Mouse (Mus musculus): ENCODE results near the gene Sp9. TPM values are rescaled to one million over a fixed set of nuclear protein-coding genes. Genes with fewer than 3 reads are reported as not detected.
A peak's percentile ranks its signal among the peaks of the same experiment; 100 is the strongest.

Gene Sp9
- polyA plus RNA-seq, 1 experiment from 2014 or later: not detected

DNA sequence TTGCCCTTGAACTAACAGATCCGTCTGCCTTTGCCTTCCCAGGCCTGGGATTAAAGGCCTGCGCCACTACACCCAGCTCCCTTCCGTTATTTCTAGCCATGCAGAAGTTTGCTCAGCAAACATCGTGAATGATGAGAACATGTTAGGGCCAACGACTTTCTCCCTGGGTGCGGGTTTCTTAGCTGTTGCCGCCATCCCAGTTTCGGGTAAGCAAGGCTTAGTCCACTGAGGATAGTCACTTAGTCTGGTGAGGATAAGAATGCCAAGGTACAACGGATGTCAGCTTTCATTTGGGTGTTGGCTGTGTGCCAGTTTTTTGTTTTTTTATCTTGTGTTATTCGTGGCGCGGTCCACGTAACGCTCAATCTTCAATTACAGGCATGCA, 41.4 kb downstream of the Sp9 start:
- Histone ChIP-seq H3K36me3 (ENCODE audit: insufficient read depth, low read length) (peaks cover 9% of the 10 kb centered on the region; the same call in 1 of the 2 replicates), H3K27ac (ENCODE audit: low read length) (peak overlapping the region; percentile 74), H3K9ac (replicated peaks; ENCODE audit: low read depth) (peak overlapping the region; percentile 45; the same call in 1 of the 2 replicates), H3K4me1 (ENCODE audit: insufficient read depth, low read depth, low read length) (peaks cover 3% of the 10 kb centered on the region; the same call in 1 of the 2 replicates), H3K4me2 (replicated peaks; ENCODE audit: low read depth, low read length) (peak overlapping the region; percentile 59), H3K4me3 (ENCODE audit: low read depth, low read length) (peak overlapping the region; percentile 75), H3K9me3 (ENCODE audit: low read length) (no peaks in the 10 kb centered on the region), H3K27me3 (replicated peaks; ENCODE audit: insufficient read depth, low read length) (no peaks in the 10 kb centered on the region)
- WGBS: 12% methylated on average over 14 of the region's 14 CpGs
- ATAC-seq (peak; percentile 47), DNase-seq (ENCODE audit: low spot score) (peak; percentile 48)
- TF ChIP-seq CTCF (IDR thresholded peaks at IDR 0.05) (no peak), EP300 (IDR thresholded peaks at IDR 0.05) (no peak)

DNA sequence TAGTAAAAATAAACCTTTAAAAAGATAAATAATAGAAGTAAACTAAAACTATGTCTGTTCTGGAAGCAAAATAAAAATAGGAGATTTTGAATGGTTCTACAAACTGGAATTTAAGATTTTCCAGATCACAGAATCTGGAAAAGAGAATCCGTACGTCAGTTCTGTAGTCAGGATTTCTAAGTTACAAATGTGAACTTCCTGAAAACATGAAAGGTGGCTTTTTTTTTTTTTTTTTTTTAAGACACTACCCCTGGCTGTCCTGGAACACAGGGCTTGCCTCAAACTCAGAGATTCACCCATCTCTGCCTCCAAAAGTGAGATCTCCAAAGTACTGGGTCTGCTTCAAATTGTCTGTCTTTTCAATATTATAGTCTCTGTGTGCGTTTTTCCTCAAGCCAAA, 42.6 kb downstream of the Sp9 start:
- H3K27me3 ChIP-seq (replicated peaks; ENCODE audit: insufficient read depth, low read length): no peaks in the 10 kb centered on the region
- no peak overlapping the region for H3K9ac ChIP-seq (replicated peaks; ENCODE audit: low read depth)
- H3K9me3 ChIP-seq (ENCODE audit: low read length): no peaks in the 10 kb centered on the region
- no peak overlapping the region for H3K4me2 ChIP-seq (replicated peaks; ENCODE audit: low read depth, low read length)
- no peak for TF ChIP-seq EP300 (IDR thresholded peaks at IDR 0.05)
- no peak for TF ChIP-seq CTCF (IDR thresholded peaks at IDR 0.05)
- ATAC-seq: no peak
- no peak overlapping the region for H3K27ac ChIP-seq (ENCODE audit: low read length)
- whole genome bisulfite sequencing: 90% methylated on average over 3 of the region's 3 CpGs
- peaks cover 3% of the 10 kb centered on the region; the same call in 1 of the 2 replicates for H3K4me1 ChIP-seq (ENCODE audit: insufficient read depth, low read depth, low read length)
- no peak for DNase-seq (ENCODE audit: low spot score)
- H3K36me3 ChIP-seq (ENCODE audit: insufficient read depth, low read length): peaks cover 9% of the 10 kb centered on the region; the same call in 1 of the 2 replicates
- no peak overlapping the region for H3K4me3 ChIP-seq (ENCODE audit: low read depth, low read length)

GRCm38 (mm10) chr2:73317426-73317825, 45.7 kb downstream of the Sp9 start:
- TF ChIP-seq CTCF (IDR thresholded peaks at IDR 0.05): no peak
- TF ChIP-seq EP300 (IDR thresholded peaks at IDR 0.05): no peak
- Histone ChIP-seq H3K27me3 (replicated peaks; ENCODE audit: insufficient read depth, low read length) (no peaks in the 10 kb centered on the region), H3K9me3 (ENCODE audit: low read length) (no peaks in the 10 kb centered on the region), H3K4me3 (ENCODE audit: low read depth, low read length) (no peak overlapping the region), H3K4me2 (replicated peaks; ENCODE audit: low read depth, low read length) (no peak overlapping the region), H3K27ac (ENCODE audit: low read length) (no peak overlapping the region), H3K9ac (replicated peaks; ENCODE audit: low read depth) (no peak overlapping the region), H3K36me3 (ENCODE audit: insufficient read depth, low read length) (no peaks in the 10 kb centered on the region), H3K4me1 (ENCODE audit: insufficient read depth, low read depth, low read length) (no peaks in the 10 kb centered on the region)
- ATAC-seq (no peak), DNase-seq (ENCODE audit: low spot score) (no peak)
- WGBS: 87% methylated on average over 9 of the region's 9 CpGs

DNA sequence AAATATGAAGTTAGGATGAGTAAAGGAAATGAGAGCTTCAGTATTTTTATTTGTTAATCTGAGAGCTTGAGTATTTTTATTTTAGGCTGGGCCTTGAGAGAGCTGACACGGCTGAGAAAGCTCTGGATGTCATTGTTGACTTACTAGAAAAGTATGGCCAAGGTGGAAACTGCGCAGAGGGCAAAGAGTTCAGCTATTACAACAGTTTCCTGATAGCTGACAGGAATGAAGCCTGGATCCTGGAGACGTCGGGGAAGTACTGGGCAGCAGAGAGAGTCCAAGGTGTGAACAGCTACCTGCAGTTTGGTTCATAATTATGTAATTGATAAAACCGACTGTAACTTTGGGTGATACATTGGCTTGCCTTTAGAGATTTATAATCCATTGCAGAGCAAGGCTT, 47.5 kb downstream of the Sp9 start:
- Histone ChIP-seq H3K27ac (ENCODE audit: low read length) (no peak overlapping the region), H3K9me3 (ENCODE audit: low read length) (no peaks in the 10 kb centered on the region), H3K4me1 (ENCODE audit: insufficient read depth, low read depth, low read length) (no peaks in the 10 kb centered on the region), H3K4me3 (ENCODE audit: low read depth, low read length) (no peak overlapping the region), H3K9ac (replicated peaks; ENCODE audit: low read depth) (no peak overlapping the region), H3K36me3 (ENCODE audit: insufficient read depth, low read length) (no peaks in the 10 kb centered on the region), H3K27me3 (replicated peaks; ENCODE audit: insufficient read depth, low read length) (no peaks in the 10 kb centered on the region), H3K4me2 (replicated peaks; ENCODE audit: low read depth, low read length) (no peak overlapping the region)
- no peak for TF ChIP-seq EP300 (IDR thresholded peaks at IDR 0.05)
- TF ChIP-seq CTCF (IDR thresholded peaks at IDR 0.05): no peak
- WGBS: 79% methylated on average over 5 of the region's 5 CpGs
- no peak for ATAC-seq
- no peak for DNase-seq (ENCODE audit: low spot score)

- no peaks in the 10 kb centered on the region for H3K4me1 ChIP-seq (ENCODE audit: insufficient read depth, low read depth, low read length)
- H3K4me2 ChIP-seq (replicated peaks; ENCODE audit: low read depth, low read length): no peak overlapping the region
- no peak overlapping the region for H3K9ac ChIP-seq (replicated peaks; ENCODE audit: low read depth)
- 61% methylated on average over 12 of the region's 12 CpGs for WGBS
- no peak overlapping the region for H3K27ac ChIP-seq (ENCODE audit: low read length)
- no peak overlapping the region for H3K4me3 ChIP-seq (ENCODE audit: low read depth, low read length)
- H3K27me3 ChIP-seq (replicated peaks; ENCODE audit: insufficient read depth, low read length): no peaks in the 10 kb centered on the region
- H3K9me3 ChIP-seq (ENCODE audit: low read length): no peaks in the 10 kb centered on the region
- H3K36me3 ChIP-seq (ENCODE audit: insufficient read depth, low read length): no peaks in the 10 kb centered on the region
- ATAC-seq (no peak), DNase-seq (ENCODE audit: low spot score) (no peak)
- no peak for TF ChIP-seq EP300 (IDR thresholded peaks at IDR 0.05)
- no peak for TF ChIP-seq CTCF (IDR thresholded peaks at IDR 0.05)
These were observed 51.3 kb downstream of the Sp9 start for GRCm38 (mm10) chr2:73322991-73323390.

GRCm38 (mm10) chr2:73325871-73326270, 54.1 kb downstream of the Sp9 start:
- H3K9me3 ChIP-seq (ENCODE audit: low read length): no peaks in the 10 kb centered on the region
- H3K4me1 ChIP-seq (ENCODE audit: insufficient read depth, low read depth, low read length): no peaks in the 10 kb centered on the region
- TF ChIP-seq CTCF (IDR thresholded peaks at IDR 0.05) (no peak), EP300 (IDR thresholded peaks at IDR 0.05) (no peak)
- no peaks in the 10 kb centered on the region for H3K36me3 ChIP-seq (ENCODE audit: insufficient read depth, low read length)
- no peak overlapping the region for H3K4me3 ChIP-seq (ENCODE audit: low read depth, low read length)
- no peak overlapping the region for H3K4me2 ChIP-seq (replicated peaks; ENCODE audit: low read depth, low read length)
- WGBS: 91% methylated on average over 5 of the region's 5 CpGs
- no peak overlapping the region for H3K27ac ChIP-seq (ENCODE audit: low read length)
- ATAC-seq: no peak
- H3K27me3 ChIP-seq (replicated peaks; ENCODE audit: insufficient read depth, low read length): no peaks in the 10 kb centered on the region
- DNase-seq (ENCODE audit: low spot score): no peak
- H3K9ac ChIP-seq (replicated peaks; ENCODE audit: low read depth): no peak overlapping the region

Other genes with a start within 250 kb of the Sp9 start
- 30.4 and 30.6 TPM in 2 replicates for gene Ola1, start 53.0 kb upstream of the Sp9 start, polyA plus RNA-seq (2015; fragmentation: Nextera tagmentation; extraction: Ambion mirVana)
- gene Scrn3, start 40.7 kb downstream of the Sp9 start, polyA plus RNA-seq (2015; fragmentation: Nextera tagmentation; extraction: Ambion mirVana): 10.9 and 12.8 TPM in 2 replicates
- 38.9 and 39.3 TPM in 2 replicates for gene Cir1, start 40.8 kb downstream of the Sp9 start, polyA plus RNA-seq (2015; fragmentation: Nextera tagmentation; extraction: Ambion mirVana)
- 6.3 and 8.1 TPM in 2 replicates for gene Gpr155, start 114.6 kb downstream of the Sp9 start, polyA plus RNA-seq (2015; fragmentation: Nextera tagmentation; extraction: Ambion mirVana)

Data from lung, postnatal 0 days (tissue).